Mouse (Mus musculus) lung, postnatal 0 days (tissue): ENCODE results near the gene Slc22a23.

ENCODE experiments used
- CTCF ChIP-seq: IDR thresholded peaks from 2 replicates; pipeline ENCODE4 v1.5.1; 2016; ENCODE audit warnings: antibody characterized with exemption, mild to moderate bottlenecking
- EP300 ChIP-seq: IDR thresholded peaks from 2 replicates; pipeline ENCODE4 v1.6.1; 2016; ENCODE audit warnings: antibody characterized with exemption, mild to moderate bottlenecking, control low read depth

DNA sequence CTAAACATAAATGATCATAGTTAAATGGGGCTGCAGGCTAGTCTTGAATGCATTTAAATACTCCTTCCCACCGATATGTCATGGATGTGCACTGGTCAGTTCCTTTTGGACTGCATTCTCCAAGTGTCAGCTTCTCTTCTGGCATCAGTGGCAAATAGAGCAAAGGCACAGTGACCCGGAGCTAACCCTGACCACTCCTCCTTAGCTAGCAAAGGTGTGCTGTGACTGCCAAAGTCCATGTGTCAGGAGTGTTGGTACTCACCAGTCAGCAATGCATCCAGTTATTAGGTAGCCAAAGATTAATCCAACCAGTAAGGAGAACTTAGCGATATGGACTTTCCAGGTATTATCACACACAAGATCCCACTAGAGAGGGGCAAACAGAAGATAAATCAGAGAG, 40.1 kb downstream of the Slc22a23 start:
- TF ChIP-seq CTCF (no peak), EP300 (no peak)
